Mouse (Mus musculus): ENCODE results near the gene 2010003K11Rik. TPM values are rescaled to one million over a fixed set of nuclear protein-coding genes. Genes with fewer than 3 reads are reported as not detected.

2010003K11Rik gene
- polyA plus RNA-seq, 1 experiment: 0.26 TPM

GRCm38 (mm10) chr19:4502701-4503100 is 4.3 kb upstream of the 2010003K11Rik start:
- no peaks in the 10 kb centered on the region for H3K36me3 ChIP-seq (replicated peaks; ENCODE audit: low read length)
- TF ChIP-seq GATA1 (IDR thresholded peaks at IDR 0.05; ENCODE audit: borderline replicate concordance, low read length) (no peak), FLI1 (IDR thresholded peaks at IDR 0.05; ENCODE audit: low read length) (no peak)
- no peaks in the 10 kb centered on the region for H3K9me3 ChIP-seq
- peaks cover 13% of the 10 kb centered on the region for H3K4me1 ChIP-seq
- peaks cover 52% of the 10 kb centered on the region for H3K27me3 ChIP-seq (replicated peaks)
- no peak overlapping the region for H3K4me3 ChIP-seq (replicated peaks)

- Histone ChIP-seq H3K36me3 (replicated peaks; ENCODE audit: low read length) (no peaks in the 10 kb centered on the region), H3K4me1 (peaks cover 10% of the 10 kb centered on the region), H3K4me3 (replicated peaks) (no peak overlapping the region)
These were observed 965 bp downstream of the 2010003K11Rik start for GRCm38 (mm10) chr19:4497263-4497973.

GRCm38 (mm10) chr19:4496535-4497262 is 1.7 kb downstream of the 2010003K11Rik start:
- Histone ChIP-seq H3K4me1 (peaks cover 10% of the 10 kb centered on the region), H3K4me3 (replicated peaks) (no peak overlapping the region), H3K36me3 (replicated peaks; ENCODE audit: low read length) (no peaks in the 10 kb centered on the region), H3K27me3 (replicated peaks) (peaks cover 73% of the 10 kb centered on the region), H3K9me3 (no peaks in the 10 kb centered on the region)
- no peak for TF ChIP-seq FLI1 (IDR thresholded peaks at IDR 0.05; ENCODE audit: low read length)
- no peak for TF ChIP-seq GATA1 (IDR thresholded peaks at IDR 0.05; ENCODE audit: borderline replicate concordance, low read length)

More at GRCm38 (mm10) chr19:4497263-4497973, 965 bp downstream of the 2010003K11Rik start:
- Histone ChIP-seq H3K27me3 (replicated peaks) (peaks cover 70% of the 10 kb centered on the region), H3K9me3 (no peaks in the 10 kb centered on the region)
- no peak for TF ChIP-seq GATA1 (IDR thresholded peaks at IDR 0.05; ENCODE audit: borderline replicate concordance, low read length)
- no peak for TF ChIP-seq FLI1 (IDR thresholded peaks at IDR 0.05; ENCODE audit: low read length)

GRCm38 (mm10) chr19:4495814-4496213 is 2.6 kb downstream of the 2010003K11Rik start:
- no peak overlapping the region for H3K4me3 ChIP-seq (replicated peaks)
- H3K4me1 ChIP-seq: peaks cover 14% of the 10 kb centered on the region
- no peaks in the 10 kb centered on the region for H3K36me3 ChIP-seq (replicated peaks; ENCODE audit: low read length)
- no peak for TF ChIP-seq GATA1 (IDR thresholded peaks at IDR 0.05; ENCODE audit: borderline replicate concordance, low read length)
- no peak for TF ChIP-seq FLI1 (IDR thresholded peaks at IDR 0.05; ENCODE audit: low read length)
- H3K27me3 ChIP-seq (replicated peaks): peaks cover 75% of the 10 kb centered on the region
- H3K9me3 ChIP-seq: no peaks in the 10 kb centered on the region

- TF ChIP-seq FLI1 (IDR thresholded peaks at IDR 0.05; ENCODE audit: low read length): no peak
- TF ChIP-seq GATA1 (IDR thresholded peaks at IDR 0.05; ENCODE audit: borderline replicate concordance, low read length): no peak
- H3K4me3 ChIP-seq (replicated peaks): no peak overlapping the region
- peaks cover 14% of the 10 kb centered on the region for H3K4me1 ChIP-seq
- H3K36me3 ChIP-seq (replicated peaks; ENCODE audit: low read length): no peaks in the 10 kb centered on the region
- H3K27me3 ChIP-seq (replicated peaks): peaks cover 79% of the 10 kb centered on the region
- no peaks in the 10 kb centered on the region for H3K9me3 ChIP-seq
These were observed 3.7 kb downstream of the 2010003K11Rik start for GRCm38 (mm10) chr19:4494707-4495106.

GRCm38 (mm10) chr19:4492526-4493296 is 5.7 kb downstream of the 2010003K11Rik start:
- TF ChIP-seq GATA1 (IDR thresholded peaks at IDR 0.05; ENCODE audit: borderline replicate concordance, low read length) (no peak), FLI1 (IDR thresholded peaks at IDR 0.05; ENCODE audit: low read length) (no peak)
- H3K36me3 ChIP-seq (replicated peaks; ENCODE audit: low read length): no peaks in the 10 kb centered on the region
- H3K4me1 ChIP-seq: peaks cover 13% of the 10 kb centered on the region
- H3K27me3 ChIP-seq (replicated peaks): peaks cover 80% of the 10 kb centered on the region
- H3K9me3 ChIP-seq: no peaks in the 10 kb centered on the region
- no peak overlapping the region for H3K4me3 ChIP-seq (replicated peaks)

- Histone ChIP-seq H3K4me1 (peaks cover 8% of the 10 kb centered on the region), H3K4me3 (replicated peaks) (no peak overlapping the region), H3K36me3 (replicated peaks; ENCODE audit: low read length) (no peaks in the 10 kb centered on the region), H3K9me3 (no peaks in the 10 kb centered on the region), H3K27me3 (replicated peaks) (peaks cover 85% of the 10 kb centered on the region)
- no peak for TF ChIP-seq FLI1 (IDR thresholded peaks at IDR 0.05; ENCODE audit: low read length)
- TF ChIP-seq GATA1 (IDR thresholded peaks at IDR 0.05; ENCODE audit: borderline replicate concordance, low read length): no peak
These were observed 7.2 kb downstream of the 2010003K11Rik start for GRCm38 (mm10) chr19:4491080-4491695.

- Histone ChIP-seq H3K4me1 (peaks cover 7% of the 10 kb centered on the region), H3K36me3 (replicated peaks; ENCODE audit: low read length) (no peaks in the 10 kb centered on the region), H3K9me3 (no peaks in the 10 kb centered on the region; the same call in 1 of the 2 replicates), H3K27me3 (replicated peaks) (peaks cover 87% of the 10 kb centered on the region), H3K4me3 (replicated peaks) (no peak overlapping the region)
- TF ChIP-seq GATA1 (IDR thresholded peaks at IDR 0.05; ENCODE audit: borderline replicate concordance, low read length) (no peak), FLI1 (IDR thresholded peaks at IDR 0.05; ENCODE audit: low read length) (no peak)
These were observed 10.5 kb downstream of the 2010003K11Rik start for GRCm38 (mm10) chr19:4487877-4488276.

GRCm38 (mm10) chr19:4485006-4485405 is 13.4 kb downstream of the 2010003K11Rik start:
- H3K36me3 ChIP-seq (replicated peaks; ENCODE audit: low read length): no peaks in the 10 kb centered on the region
- H3K4me1 ChIP-seq: peaks cover 4% of the 10 kb centered on the region
- TF ChIP-seq GATA1 (IDR thresholded peaks at IDR 0.05; ENCODE audit: borderline replicate concordance, low read length) (no peak), FLI1 (IDR thresholded peaks at IDR 0.05; ENCODE audit: low read length) (no peak)
- H3K4me3 ChIP-seq (replicated peaks): no peak overlapping the region
- peaks cover 87% of the 10 kb centered on the region for H3K27me3 ChIP-seq (replicated peaks)
- no peaks in the 10 kb centered on the region; the same call in 1 of the 2 replicates for H3K9me3 ChIP-seq

All from megakaryocyte, embryonic 14.5 days (primary cell).